Mouse (Mus musculus): ENCODE data around the gene Ptma.

DNA sequence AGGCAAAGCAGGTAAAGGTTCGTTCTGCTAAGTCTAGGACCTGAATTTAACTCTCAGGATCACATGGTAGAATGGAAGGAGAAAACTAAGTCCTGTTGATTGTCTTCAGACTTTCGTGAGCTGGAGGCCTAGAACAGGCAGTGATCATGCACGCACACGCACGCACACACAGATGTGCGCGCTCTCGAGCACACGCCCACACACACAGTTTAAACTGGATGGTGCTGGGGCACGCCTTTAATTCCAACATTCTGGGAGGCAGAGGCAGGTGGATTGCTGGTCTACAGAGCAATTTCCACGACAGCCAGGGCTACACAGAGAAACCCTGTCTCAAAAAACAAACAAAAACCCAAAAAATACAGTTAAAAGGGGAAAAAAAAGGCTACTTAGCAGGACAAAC, 44.2 kb upstream of the Ptma start:
- TF ChIP-seq CTCF (IDR thresholded peaks at IDR 0.05) (no peak), EP300 (IDR thresholded peaks at IDR 0.05) (no peak)

Data from lung, postnatal 0 days (tissue).